Mouse (Mus musculus) lung, embryonic 14.5 days (tissue): ENCODE measurements around the gene Igsf9. TPM values are rescaled to one million over a fixed set of nuclear protein-coding genes. Genes with fewer than 3 reads are reported as not detected.

Source experiments
- ATAC-seq: fragments of 200-750 bp; cut with Nextera tagmentation; 2 replicates; pipeline ENCODE4 v1.8.0; 2017; ENCODE audit warnings: mild to moderate bottlenecking, moderate TSS enrichment, moderate library complexity; ENCODE audit not compliant: insufficient read depth
- DNase-seq: peaks from one replicate; pipeline ENCODE4 v3.0.0-alpha.2; 2015
- H3K27ac ChIP-seq: fragments of 300-500 bp; sonication (generic); 2 replicates; pipeline ENCODE4 v1.5.1; 2014; ENCODE audit warnings: low read depth, mild to moderate bottlenecking, moderate library complexity
- H3K27me3 ChIP-seq: fragments of 300-500 bp; sonication (generic); 2 replicates; pipeline ENCODE4 v1.6.1; 2014; ENCODE audit warnings: low read length, control low read depth; ENCODE audit not compliant: insufficient read depth
- H3K36me3 ChIP-seq: fragments of 300-500 bp; sonication (generic); 2 replicates; pipeline ENCODE4 v1.6.1; 2014; ENCODE audit warnings: control low read depth; ENCODE audit not compliant: insufficient read depth
- H3K4me1 ChIP-seq: fragments of 300-500 bp; sonication (generic); 2 replicates; pipeline ENCODE4 v1.6.1; 2014; ENCODE audit warnings: antibody characterized with exemption, control low read depth; ENCODE audit not compliant: insufficient read depth
- H3K4me2 ChIP-seq: fragments of 300-500 bp; sonication (generic); 2 replicates; pipeline ENCODE4 v1.6.1; 2014; ENCODE audit warnings: mild to moderate bottlenecking
- H3K4me3 ChIP-seq: fragments of 300-500 bp; sonication (generic); 2 replicates; pipeline ENCODE4 v1.5.1; 2014; ENCODE audit warnings: low read depth, low read length
- H3K9ac ChIP-seq: fragments of 300-500 bp; sonication (generic); 2 replicates; pipeline ENCODE4 v1.6.1; 2014
- H3K9me3 ChIP-seq: fragments of 300-500 bp; sonication (generic); 2 replicates; pipeline ENCODE4 v1.6.1; 2016; ENCODE audit warnings: low read depth, low read length, control low read depth
- CTCF ChIP-seq: IDR thresholded peaks from 2 replicates; pipeline ENCODE4 v1.5.1; 2016; ENCODE audit warnings: antibody characterized with exemption, low read depth
- WGBS: fragments of 180-500 bp; shearing (Covaris S2); extraction: QIAGEN DNeasy Blood & Tissue Kit; methylation state at CpG from one replicate; pipeline ENCODE4 v1.1.7; 2014; 5-methylcytosine and 5-hydroxymethylcytosine counted together
- polyA plus RNA-seq: library from polyadenylated mRNA; unstranded; fragments of >200 nt; fragmentation: Nextera tagmentation; extraction: Ambion mirVana; gene quantifications from 2 replicates; pipeline ENCODE4 v1.2.1, GENCODE M21; 2014

Igsf9 gene
- polyA plus RNA-seq, 1 experiment from 2014 or later: 26.0 TPM

GRCm38 (mm10) chr1:172469373-172469772 is 12.2 kb upstream of the Igsf9 start:
- no peak for TF ChIP-seq CTCF
- Histone ChIP-seq H3K4me1 (no peaks in the 10 kb centered on the region; the same call in 1 of the 2 replicates), H3K27ac (no peak overlapping the region), H3K9ac (no peak overlapping the region), H3K9me3 (no peaks in the 10 kb centered on the region), H3K4me2 (no peak overlapping the region), H3K4me3 (no peak overlapping the region), H3K36me3 (no peaks in the 10 kb centered on the region), H3K27me3 (no peaks in the 10 kb centered on the region)
- 36% methylated on average over 5 of the region's 5 CpGs for WGBS
- DNase-seq (peak; percentile 64), ATAC-seq (peak; percentile 37; the same call in 1 of the 2 replicates)

- Histone ChIP-seq H3K4me1 (no peaks in the 10 kb centered on the region; the same call in 1 of the 2 replicates), H3K9me3 (no peaks in the 10 kb centered on the region), H3K36me3 (no peaks in the 10 kb centered on the region), H3K27me3 (no peaks in the 10 kb centered on the region), H3K4me3 (no peak overlapping the region), H3K27ac (peak overlapping the region; percentile 27; the same call in 1 of the 2 replicates), H3K4me2 (no peak overlapping the region), H3K9ac (no peak overlapping the region)
- no peak for TF ChIP-seq CTCF
- DNase-seq: peak; percentile 48
- ATAC-seq: peak; percentile 82
- WGBS: 23% methylated on average over 8 of the region's 8 CpGs
Measured at GRCm38 (mm10) chr1:172469810-172470448, 11.7 kb upstream of the Igsf9 start.

- no peaks in the 10 kb centered on the region for H3K9me3 ChIP-seq
- no peak overlapping the region for H3K9ac ChIP-seq
- H3K27me3 ChIP-seq: no peaks in the 10 kb centered on the region
- DNase-seq: no peak
- no peaks in the 10 kb centered on the region for H3K36me3 ChIP-seq
- no peak overlapping the region for H3K4me2 ChIP-seq
- H3K4me1 ChIP-seq: no peaks in the 10 kb centered on the region; the same call in 1 of the 2 replicates
- TF ChIP-seq CTCF: no peak
- no peak overlapping the region for H3K27ac ChIP-seq
- no peak overlapping the region for H3K4me3 ChIP-seq
- ATAC-seq: no peak
Measured at GRCm38 (mm10) chr1:172472909-172473308, 8.7 kb upstream of the Igsf9 start.

GRCm38 (mm10) chr1:172474196-172474595 is 7.4 kb upstream of the Igsf9 start:
- Histone ChIP-seq H3K9me3 (no peaks in the 10 kb centered on the region), H3K4me3 (no peak overlapping the region), H3K27me3 (no peaks in the 10 kb centered on the region), H3K4me1 (no peaks in the 10 kb centered on the region; the same call in 1 of the 2 replicates), H3K4me2 (no peak overlapping the region), H3K36me3 (no peaks in the 10 kb centered on the region), H3K9ac (no peak overlapping the region), H3K27ac (no peak overlapping the region)
- ATAC-seq (no peak), DNase-seq (no peak)
- no peak for TF ChIP-seq CTCF
- WGBS: 69% methylated on average over 3 of the region's 3 CpGs

GRCm38 (mm10) chr1:172475054-172475741 is 6.4 kb upstream of the Igsf9 start, which contains the start of gene Slamf9:
Slamf9 (plus strand) TSS chr1:172475358.
- no peaks in the 10 kb centered on the region for H3K27me3 ChIP-seq
- H3K27ac ChIP-seq: no peak within 1 kb of the TSS
- TF ChIP-seq CTCF: no peak
- ATAC-seq (peak; percentile 38; the same call in 1 of the 2 replicates), DNase-seq (peak; percentile 52)
- H3K4me1 ChIP-seq: no peaks in the 10 kb centered on the region
- 39% methylated on average over 7 of the region's 7 CpGs for WGBS
- no peak within 1 kb of the TSS for H3K4me2 ChIP-seq
- no peaks in the 10 kb centered on the region for H3K9me3 ChIP-seq
- no peak within 1 kb of the TSS for H3K4me3 ChIP-seq
- no peak within 1 kb of the TSS for H3K9ac ChIP-seq
- H3K36me3 ChIP-seq: no peaks in the 10 kb centered on the region

- DNase-seq: no peak
- no peaks in the 10 kb centered on the region for H3K9me3 ChIP-seq
- H3K9ac ChIP-seq: no peak overlapping the region
- H3K4me3 ChIP-seq: no peak overlapping the region
- no peak for ATAC-seq
- H3K36me3 ChIP-seq: no peaks in the 10 kb centered on the region
- no peak for TF ChIP-seq CTCF
- 75% methylated on average over 5 of the region's 5 CpGs for WGBS
- no peaks in the 10 kb centered on the region for H3K27me3 ChIP-seq
- peaks cover 3% of the 10 kb centered on the region; the same call in 1 of the 2 replicates for H3K4me1 ChIP-seq
- no peak overlapping the region for H3K4me2 ChIP-seq
- H3K27ac ChIP-seq: no peak overlapping the region
Measured at GRCm38 (mm10) chr1:172478020-172478419, 3.6 kb upstream of the Igsf9 start.

GRCm38 (mm10) chr1:172480376-172480775 is 1.2 kb upstream of the Igsf9 start:
- WGBS: 83% methylated on average over 4 of the region's 4 CpGs
- no peaks in the 10 kb centered on the region for H3K27me3 ChIP-seq
- no peaks in the 10 kb centered on the region for H3K9me3 ChIP-seq
- peaks cover 7% of the 10 kb centered on the region; the same call in 1 of the 2 replicates for H3K36me3 ChIP-seq
- DNase-seq (no peak), ATAC-seq (no peak)
- no peak overlapping the region for H3K27ac ChIP-seq
- no peak overlapping the region for H3K4me2 ChIP-seq
- H3K9ac ChIP-seq: no peak overlapping the region
- H3K4me3 ChIP-seq: no peak overlapping the region
- TF ChIP-seq CTCF: no peak
- H3K4me1 ChIP-seq: peaks cover 8% of the 10 kb centered on the region; the same call in 1 of the 2 replicates
